Mouse (Mus musculus) cortical plate, adult 2 months (tissue): ENCODE results near the gene Efcab2.

Source experiments
- CTCF ChIP-seq: fragments of 200-500 bp; IDR thresholded peaks from 2 replicates; pipeline ENCODE4 v1.5.1; 2011; ENCODE audit warnings: mild to moderate bottlenecking, control low read depth, low read length; ENCODE audit not compliant: insufficient read depth; ENCODE audit errors: extremely low read depth
- POLR2A ChIP-seq: fragments of 200-500 bp; IDR thresholded peaks from 2 replicates; pipeline ENCODE4 v1.6.1; 2011; ENCODE audit warnings: mild to moderate bottlenecking, low read length, control low read depth; ENCODE audit not compliant: insufficient read depth; ENCODE audit errors: extremely low read depth

DNA sequence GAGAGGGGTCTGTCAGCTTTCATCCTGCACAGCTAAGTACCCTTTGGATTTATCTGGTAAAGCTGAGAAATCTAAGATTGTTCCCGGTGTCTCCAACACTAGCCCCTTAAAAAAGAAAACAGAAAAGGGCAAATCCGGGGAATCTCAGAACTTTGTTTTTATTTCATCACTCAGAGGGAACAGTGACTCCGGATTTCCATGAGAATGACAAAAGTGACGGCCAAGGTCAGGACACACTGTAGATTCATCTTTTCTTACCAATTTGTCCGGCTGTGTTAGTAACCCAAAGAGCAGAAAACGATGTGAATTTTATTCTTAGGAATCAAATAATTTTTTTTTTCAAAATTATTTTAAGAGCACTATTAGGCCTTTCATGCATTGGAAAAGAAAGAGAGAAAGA lies 37.8 kb upstream of the Efcab2 start:
- no peak for TF ChIP-seq CTCF
- no peak for TF ChIP-seq POLR2A
